Mouse (Mus musculus): ENCODE results near the gene Olfr156. TPM values are rescaled to one million over a fixed set of nuclear protein-coding genes. Genes with fewer than 3 reads are reported as not detected.

The Olfr156 gene
- polyA plus RNA-seq, 1 experiment: not detected

DNA sequence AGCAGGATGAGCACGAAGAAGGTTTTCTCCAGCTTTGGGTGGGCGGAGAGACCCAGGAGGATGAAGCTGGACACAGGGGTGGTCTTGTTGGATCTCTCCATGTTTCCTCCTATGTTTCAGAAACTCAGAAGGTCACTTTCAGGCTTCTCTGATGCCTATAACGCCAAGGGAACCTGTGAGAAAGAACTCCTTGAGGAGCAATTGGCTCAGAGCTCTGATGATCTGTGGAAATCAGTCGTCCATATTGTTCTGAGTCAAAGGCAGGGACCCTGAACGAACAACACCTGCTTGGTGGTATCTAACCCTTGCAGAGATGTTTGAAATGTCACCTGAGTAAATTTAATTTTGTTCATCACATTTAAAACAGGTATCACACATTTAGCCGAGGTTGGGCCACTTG lies 52.8 kb downstream of the Olfr156 start, which contains the start of gene Olfr159:
Olfr159 (minus strand) TSS at position 101 of the 400 bp plus-strand sequence.
- no peaks in the 10 kb centered on the region for H3K36me3 ChIP-seq (ENCODE audit: control insufficient read depth)
- TF ChIP-seq GATA1 (IDR thresholded peaks at IDR 0.05; ENCODE audit: low read length) (no peak), TAL1 (IDR thresholded peaks at IDR 0.05; ENCODE audit: low read length) (no peak)
- no peaks in the 10 kb centered on the region for H3K4me1 ChIP-seq (ENCODE audit: control insufficient read depth)
- H3K27me3 ChIP-seq (ENCODE audit: control insufficient read depth): no peaks in the 10 kb centered on the region
- no peaks in the 10 kb centered on the region; the same call in 1 of the 2 replicates for H3K9me3 ChIP-seq (ENCODE audit: control insufficient read depth, low read length)
- H3K4me3 ChIP-seq (replicated peaks): no peak within 1 kb of the TSS

Other genes starting within 250 kb of the Olfr156 start
- gene Rgp1, start 245.2 kb downstream of the Olfr156 start, polyA plus RNA-seq (2012): 3.5 and 7.2 TPM in 2 replicates
- gene Gba2, start 245.0 kb downstream of the Olfr156 start, polyA plus RNA-seq (2012): 0.70 and 1.1 TPM in 2 replicates
- not detected in 2 replicates for gene Msmp, start 239.4 kb downstream of the Olfr156 start, polyA plus RNA-seq (2012)
- gene Npr2, start 192.0 kb downstream of the Olfr156 start, polyA plus RNA-seq (2012): 0.15 TPM in 1 of 2 replicates, not detected in the other
- gene Spag8, start 170.3 kb downstream of the Olfr156 start, polyA plus RNA-seq (2012): not detected in 2 replicates
- gene Hint2, start 167.4 kb downstream of the Olfr156 start, polyA plus RNA-seq (2012): 3.9 and 4.6 TPM in 2 replicates
- 0.03 and 0.11 TPM in 2 replicates for gene Tmem8b, start 154.9 kb downstream of the Olfr156 start, polyA plus RNA-seq (2012)
- gene Fam221b, start 154.8 kb downstream of the Olfr156 start, polyA plus RNA-seq (2012): 0.03 and 0.04 TPM in 2 replicates
- gene Olfr70, start 123.1 kb downstream of the Olfr156 start, polyA plus RNA-seq (2012): not detected in 2 replicates
- not detected in 2 replicates for gene Olfr71, start 113.6 kb downstream of the Olfr156 start, polyA plus RNA-seq (2012)
- not detected in 2 replicates for gene Hrct1, start 96.7 kb downstream of the Olfr156 start, polyA plus RNA-seq (2012)
- not detected in 2 replicates for gene Spaar, start 93.9 kb downstream of the Olfr156 start, polyA plus RNA-seq (2012)
- gene Olfr159, start 52.9 kb downstream of the Olfr156 start, polyA plus RNA-seq (2012): not detected in 2 replicates
- gene Olfr157, start 16.3 kb upstream of the Olfr156 start, polyA plus RNA-seq (2012): not detected in 2 replicates
- not detected in 2 replicates for gene Olfr155, start 27.7 kb upstream of the Olfr156 start, polyA plus RNA-seq (2012)
- not detected in 2 replicates for gene Reck, start 51.6 kb upstream of the Olfr156 start, polyA plus RNA-seq (2012)
- gene Glipr2, start 133.5 kb upstream of the Olfr156 start, polyA plus RNA-seq (2012): 3.0 and 3.8 TPM in 2 replicates
- not detected in 2 replicates for gene Ccin, start 159.6 kb upstream of the Olfr156 start, polyA plus RNA-seq (2012)
- gene Clta, start 180.6 kb upstream of the Olfr156 start, polyA plus RNA-seq (2012): 18.7 and 31.6 TPM in 2 replicates

Measured in erythroblast, embryonic 14.5 days (primary cell).